Mouse (Mus musculus) CH12.LX (cell line): ENCODE data around the gene Brpf1.

ENCODE experiments used
- CTCF ChIP-seq, 2 experiments: IDR thresholded peaks in 1 of 2; conservative IDR thresholded peaks in 1 of 2; 2 replicates each; pipeline ENCODE4 v1.5.1; 2011 to 2012; ENCODE audit warnings: low read depth in 2 of 2, low read length in 2 of 2, improper control_type of control experiment in 1 of 2, inconsistent platforms in 1 of 2, mild to moderate bottlenecking in 1 of 2, moderate library complexity in 1 of 2
- EP300 ChIP-seq: IDR thresholded peaks from 2 replicates; pipeline ENCODE4 v1.6.1; 2011; ENCODE audit warnings: low read length, improper control_type of control experiment
- HCFC1 ChIP-seq: IDR thresholded peaks from 2 replicates; pipeline ENCODE4 v1.6.1; 2012; ENCODE audit warnings: low read depth, mild to moderate bottlenecking, inconsistent platforms, low read length, improper control_type of control experiment
- JUN ChIP-seq: IDR thresholded peaks from 2 replicates; pipeline ENCODE4 v1.6.1; 2011; ENCODE audit warnings: low read depth, mild to moderate bottlenecking, low read length, improper control_type of control experiment, moderate library complexity; ENCODE audit not compliant: insufficient read depth
- MAX ChIP-seq: IDR thresholded peaks from 2 replicates; pipeline ENCODE4 v1.6.1; 2011; ENCODE audit warnings: low read length, improper control_type of control experiment
- NELFE ChIP-seq: IDR thresholded peaks from 2 replicates; pipeline ENCODE4 v1.6.1; 2011; ENCODE audit warnings: low read depth, low read length, improper control_type of control experiment
- POLR2A ChIP-seq: IDR thresholded peaks from 2 replicates; pipeline ENCODE4 v1.6.1; 2011; ENCODE audit warnings: low read depth, mild to moderate bottlenecking, improper control_type of control experiment, low read length
- SIN3A ChIP-seq: IDR thresholded peaks from 2 replicates; pipeline ENCODE4 v1.6.1; 2012; ENCODE audit warnings: low read length, improper control_type of control experiment, inconsistent platforms

DNA sequence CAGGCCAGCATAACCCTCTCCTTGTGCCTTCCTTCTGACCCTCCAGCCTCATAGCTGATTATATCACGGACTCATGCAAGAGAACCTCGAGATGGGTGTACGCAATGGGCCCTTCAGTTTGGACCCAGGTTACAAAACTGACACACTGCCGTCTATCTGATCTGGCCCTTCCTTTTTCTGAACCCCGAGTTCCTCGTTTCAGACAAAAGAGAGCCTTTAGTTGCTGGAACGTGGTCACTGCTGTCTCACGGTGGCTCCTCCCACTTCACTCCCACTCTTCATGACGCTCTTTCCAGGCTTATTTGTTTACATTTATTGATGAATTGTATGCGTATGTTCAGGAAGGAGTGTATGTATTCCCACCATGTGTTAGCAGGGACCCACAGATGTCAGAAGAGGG lies 44.7 kb downstream of the Brpf1 start:
- TF ChIP-seq EP300 (no peak), HCFC1 (no peak), POLR2A (no peak), SIN3A (no peak), CTCF (conservative IDR thresholded peaks at IDR 0.05 in 1 of 2, IDR thresholded peaks at IDR 0.05 in 1 of 2; ENCODE audit: low read depth in 2 of 2, low read length in 2 of 2) (no peak), NELFE (no peak), JUN (no peak), MAX (no peak)
